Mouse (Mus musculus) limb, embryonic 11.5 days (tissue): Measurements from ENCODE around the gene Tigd4. TPM values are rescaled to one million over a fixed set of nuclear protein-coding genes. Genes with fewer than 3 reads are reported as not detected.

Experiments used
- polyA plus RNA-seq: library from polyadenylated mRNA; unstranded; fragments of >200 nt; fragmentation: Nextera tagmentation; extraction: Ambion mirVana; gene quantifications from 2 replicates; pipeline ENCODE4 v1.2.1, GENCODE M21; 2014

Tigd4 gene
- polyA plus RNA-seq, 1 experiment from 2014 or later: not detected

Other genes starting within 250 kb of the Tigd4 start
- gene Fhdc1, start 113.1 kb upstream of the Tigd4 start, polyA plus RNA-seq: 2.2 and 2.8 TPM in 2 replicates
- gene Arfip1, start 10.9 kb upstream of the Tigd4 start, polyA plus RNA-seq: 37.2 and 38.5 TPM in 2 replicates
- 0.67 and 0.68 TPM in 2 replicates for gene Tmem154, start 72.6 kb downstream of the Tigd4 start, polyA plus RNA-seq
- 8.5 and 9.5 TPM in 2 replicates for gene Fbxw7, start 221.7 kb downstream of the Tigd4 start, polyA plus RNA-seq